Mouse (Mus musculus) urinary bladder, postnatal 36 days (tissue): Measurements from ENCODE around the gene Tuba1a.
"Not testable (repeated sequence)": the region's sequence is repeated elsewhere in the genome, so short reads cannot be mapped to it uniquely, and the experiment has no call there.

Source experiments
- DNase-seq, 2 experiments: peaks; one replicate each; pipeline ENCODE4 v3.0.0; 2022; ENCODE audit warnings: low spot score in 2 of 2, mixed read lengths in 1 of 2

Gene Tuba1a

GRCm38 (mm10) chr15:98956000-98956399, 2.5 kb upstream of the Tuba1a start:
- DNase-seq: no peak

GRCm38 (mm10) chr15:98955324-98955723, 1.8 kb upstream of the Tuba1a start:
- no peak for DNase-seq

GRCm38 (mm10) chr15:98954425-98955253, 1.1 kb upstream of the Tuba1a start:
- no peak for DNase-seq

GRCm38 (mm10) chr15:98952751-98953400, 627 bp downstream of the Tuba1a start:
- peak; percentile 64 to 67 for DNase-seq

- no peak for DNase-seq
Measured at GRCm38 (mm10) chr15:98952063-98952455, 1.4 kb downstream of the Tuba1a start.

- not testable (repeated sequence) for DNase-seq
Measured at GRCm38 (mm10) chr15:98951122-98952062, 2.1 kb downstream of the Tuba1a start.

- DNase-seq: no peak
Measured at GRCm38 (mm10) chr15:98949607-98949892, 4.0 kb downstream of the Tuba1a start.

- no peak for DNase-seq
Measured at GRCm38 (mm10) chr15:98948857-98949606, 4.5 kb downstream of the Tuba1a start.

- DNase-seq: no peak
Measured at GRCm38 (mm10) chr15:98948382-98948781, 5.1 kb downstream of the Tuba1a start.

- no peak for DNase-seq
Measured at GRCm38 (mm10) chr15:98947884-98948283, 5.6 kb downstream of the Tuba1a start.

GRCm38 (mm10) chr15:98943133-98943532, 10.4 kb downstream of the Tuba1a start:
- DNase-seq: no peak

- DNase-seq: no peak
Measured at GRCm38 (mm10) chr15:98942081-98942480, 11.4 kb downstream of the Tuba1a start.

GRCm38 (mm10) chr15:98941539-98941938, 12.0 kb downstream of the Tuba1a start:
- no peak for DNase-seq

- DNase-seq: no peak
Measured at GRCm38 (mm10) chr15:98940816-98941215, 12.7 kb downstream of the Tuba1a start.

- DNase-seq: peak; percentile 86 to 91
Measured at GRCm38 (mm10) chr15:98934217-98934839, 19.2 kb downstream of the Tuba1a start, which contains the start of gene Tuba1b. Gene Tuba1b (minus strand): TSS chr15:98934565.

- DNase-seq: peak; percentile 87 to 96
Measured at GRCm38 (mm10) chr15:98933833-98934216, 19.7 kb downstream of the Tuba1a start.

- not testable (repeated sequence) for DNase-seq
Measured at GRCm38 (mm10) chr15:98933004-98933671, 20.4 kb downstream of the Tuba1a start.

- no peak for DNase-seq
Measured at GRCm38 (mm10) chr15:98930998-98931397, 22.5 kb downstream of the Tuba1a start.

- no peak for DNase-seq
Measured at GRCm38 (mm10) chr15:98930017-98930734, 23.3 kb downstream of the Tuba1a start.
